Mouse (Mus musculus): Measurements from ENCODE around the gene Fam71e2. TPM values are rescaled to one million over a fixed set of nuclear protein-coding genes. Genes with fewer than 3 reads are reported as not detected.

The Fam71e2 gene
- total and polyA plus RNA-seq, 3 experiments, result 0.35 TPM; not detected in 2

DNA sequence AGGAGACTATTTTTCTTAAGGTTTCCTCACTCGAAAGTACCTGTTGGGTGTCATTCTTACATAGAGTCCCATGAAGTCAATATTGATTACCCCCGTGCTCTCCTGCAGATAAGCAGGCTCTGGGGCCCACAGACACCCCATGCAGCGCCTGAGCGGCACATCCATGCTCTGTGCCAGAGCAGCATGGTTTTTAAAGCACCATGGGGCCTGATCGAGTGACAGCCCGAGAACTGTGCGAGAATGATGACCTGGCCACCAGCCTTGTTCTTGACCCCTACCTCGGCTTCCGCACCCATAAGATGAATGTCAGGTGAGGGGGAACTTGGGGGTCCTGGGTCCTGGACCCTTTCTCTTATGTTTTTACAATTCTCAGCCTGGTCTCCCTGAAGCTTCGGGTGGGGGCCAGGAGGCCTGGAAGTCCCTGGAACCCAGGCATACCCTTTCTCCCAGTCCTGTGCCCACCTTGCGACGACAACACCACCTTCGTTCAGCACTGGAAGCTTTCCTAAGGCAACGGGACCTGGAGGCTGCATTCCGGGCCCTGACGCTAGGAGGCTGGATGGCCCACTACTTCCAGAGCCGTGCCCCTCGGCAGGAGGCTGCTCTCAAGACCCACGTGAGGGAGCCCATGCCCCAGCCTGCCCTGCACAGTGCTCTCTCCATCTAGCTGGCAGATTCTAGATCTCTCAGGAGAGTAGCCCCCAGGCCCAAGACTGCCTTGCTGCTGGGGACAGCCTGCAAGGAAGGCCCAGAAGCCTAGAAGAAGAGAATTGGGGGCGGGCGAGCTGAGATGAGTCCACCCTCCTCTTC lies 29.2 kb downstream of the Fam71e2 start:
- WGBS, result 89% methylated on average over 21 of the region's 21 CpGs
- TF ChIP-seq EP300 (IDR thresholded peaks at IDR 0.05; ENCODE audit: insufficient read depth, low read depth, low read length), result no peak
- no peak for TF ChIP-seq POLR2A (IDR thresholded peaks at IDR 0.05; ENCODE audit: insufficient read depth, low read depth, low read length)
- TF ChIP-seq CTCF (IDR thresholded peaks at IDR 0.05), result no peak
- Histone ChIP-seq H3K4me1 (ENCODE audit: control insufficient read depth, insufficient read depth, low read length) (peaks cover 3% of the 10 kb centered on the region; the same call in 1 of the 2 replicates), H3K4me3 (no peak overlapping the region), H3K27me3 (ENCODE audit: control insufficient read depth, insufficient read depth, low read length) (no peaks in the 10 kb centered on the region), H3K79me2 (replicated peaks; ENCODE audit: control insufficient read depth, insufficient read depth, low read length) (no peaks in the 10 kb centered on the region), H3K9ac (ENCODE audit: low read depth, low read length) (no peak overlapping the region), H3K36me3 (ENCODE audit: control insufficient read depth, insufficient read depth, low read length) (no peaks in the 10 kb centered on the region), H3K27ac (no peak overlapping the region; the same call in 1 of the 2 replicates)
- no peak for DNase-seq
- intact Hi-C loops (cut with DNase I), result loop anchor here (1.0 to 5.0 kb wide), 3 partner anchors 47 to 320 kb away; partner anchors contain the start of genes Ppp6r1, Tmem238 and U2af2

DNA sequence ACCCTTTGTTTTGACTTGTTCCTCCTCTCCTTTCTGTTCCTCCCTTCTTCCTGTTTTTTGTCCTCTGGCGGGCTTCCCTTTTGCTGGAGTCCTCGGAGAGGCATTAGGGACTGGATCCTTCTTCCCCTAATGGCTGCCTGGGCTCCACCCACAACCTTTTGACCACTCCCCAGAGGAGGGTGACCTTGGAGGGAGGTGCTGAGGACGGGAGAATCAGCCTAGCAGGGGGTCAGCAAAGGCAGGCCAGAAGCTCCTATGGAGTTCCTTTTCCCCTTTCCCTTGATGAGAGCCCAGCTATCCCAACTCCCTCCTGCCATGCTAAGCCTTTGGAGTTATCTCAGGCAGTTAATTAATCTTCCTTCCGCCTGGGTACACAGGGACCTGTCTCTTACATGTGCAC lies 30.0 kb downstream of the Fam71e2 start:
- H3K4me1 ChIP-seq (ENCODE audit: control insufficient read depth, insufficient read depth, low read length), result peaks cover 3% of the 10 kb centered on the region; the same call in 1 of the 2 replicates
- no peaks in the 10 kb centered on the region for H3K79me2 ChIP-seq (replicated peaks; ENCODE audit: control insufficient read depth, insufficient read depth, low read length)
- H3K36me3 ChIP-seq (ENCODE audit: control insufficient read depth, insufficient read depth, low read length), result no peaks in the 10 kb centered on the region
- H3K27me3 ChIP-seq (ENCODE audit: control insufficient read depth, insufficient read depth, low read length), result no peaks in the 10 kb centered on the region
- H3K4me3 ChIP-seq, result peak overlapping the region; percentile 81
- intact Hi-C loops (cut with DNase I), result loop anchor here (1.0 to 5.0 kb wide), 3 partner anchors 48 to 321 kb away; partner anchors contain the start of genes Ppp6r1, Tmem238 and U2af2
- peak; percentile 74 to 75 for DNase-seq
- peak overlapping the region; percentile 17; the same call in 1 of the 2 replicates for H3K9ac ChIP-seq (ENCODE audit: low read depth, low read length)
- TF ChIP-seq CTCF (IDR thresholded peaks at IDR 0.05), result no peak
- TF ChIP-seq POLR2A (IDR thresholded peaks at IDR 0.05; ENCODE audit: insufficient read depth, low read depth, low read length), result peak; percentile 48
- TF ChIP-seq EP300 (IDR thresholded peaks at IDR 0.05; ENCODE audit: insufficient read depth, low read depth, low read length), result no peak
- 8% methylated on average over 4 of the region's 4 CpGs for WGBS
- H3K27ac ChIP-seq, result peak overlapping the region; percentile 91

DNA sequence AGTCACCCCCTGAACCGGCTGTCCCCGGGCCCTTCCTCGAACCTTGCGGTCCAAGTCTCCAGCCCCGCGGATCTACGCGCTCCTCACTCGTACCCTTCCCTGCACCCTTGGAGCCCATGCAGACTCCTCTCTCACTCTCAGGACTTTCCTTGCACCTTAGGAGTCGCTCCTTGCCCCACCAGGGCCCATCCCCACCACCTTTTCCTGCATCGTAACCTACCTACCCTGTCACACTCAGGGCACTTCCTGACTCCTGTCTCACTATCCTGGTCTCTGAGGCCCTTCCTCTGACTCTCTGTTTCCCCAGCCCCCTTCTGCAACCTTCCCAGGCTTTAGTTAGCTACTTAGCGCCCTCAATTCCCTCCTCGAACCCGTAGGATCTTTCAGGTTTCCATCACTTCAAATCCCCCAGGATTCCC lies 30.8 kb downstream of the Fam71e2 start:
- Histone ChIP-seq H3K4me3 (peak overlapping the region; percentile 81), H3K36me3 (ENCODE audit: control insufficient read depth, insufficient read depth, low read length) (no peaks in the 10 kb centered on the region), H3K4me1 (ENCODE audit: control insufficient read depth, insufficient read depth, low read length) (peaks cover 3% of the 10 kb centered on the region; the same call in 1 of the 2 replicates), H3K9ac (ENCODE audit: low read depth, low read length) (peak overlapping the region; percentile 88), H3K79me2 (replicated peaks; ENCODE audit: control insufficient read depth, insufficient read depth, low read length) (no peaks in the 10 kb centered on the region), H3K27ac (peak overlapping the region; percentile 91), H3K27me3 (ENCODE audit: control insufficient read depth, insufficient read depth, low read length) (no peaks in the 10 kb centered on the region)
- 1% methylated on average over 14 of the region's 14 CpGs for WGBS
- no peak for TF ChIP-seq CTCF (IDR thresholded peaks at IDR 0.05)
- TF ChIP-seq EP300 (IDR thresholded peaks at IDR 0.05; ENCODE audit: insufficient read depth, low read depth, low read length), result no peak
- TF ChIP-seq POLR2A (IDR thresholded peaks at IDR 0.05; ENCODE audit: insufficient read depth, low read depth, low read length), result no peak
- no peak for DNase-seq
- intact Hi-C loops (cut with DNase I), result loop anchor here (2.0 to 5.0 kb wide), 2 partner anchors 48 to 322 kb away; partner anchors contain the start of genes Tmem238 and U2af2

DNA sequence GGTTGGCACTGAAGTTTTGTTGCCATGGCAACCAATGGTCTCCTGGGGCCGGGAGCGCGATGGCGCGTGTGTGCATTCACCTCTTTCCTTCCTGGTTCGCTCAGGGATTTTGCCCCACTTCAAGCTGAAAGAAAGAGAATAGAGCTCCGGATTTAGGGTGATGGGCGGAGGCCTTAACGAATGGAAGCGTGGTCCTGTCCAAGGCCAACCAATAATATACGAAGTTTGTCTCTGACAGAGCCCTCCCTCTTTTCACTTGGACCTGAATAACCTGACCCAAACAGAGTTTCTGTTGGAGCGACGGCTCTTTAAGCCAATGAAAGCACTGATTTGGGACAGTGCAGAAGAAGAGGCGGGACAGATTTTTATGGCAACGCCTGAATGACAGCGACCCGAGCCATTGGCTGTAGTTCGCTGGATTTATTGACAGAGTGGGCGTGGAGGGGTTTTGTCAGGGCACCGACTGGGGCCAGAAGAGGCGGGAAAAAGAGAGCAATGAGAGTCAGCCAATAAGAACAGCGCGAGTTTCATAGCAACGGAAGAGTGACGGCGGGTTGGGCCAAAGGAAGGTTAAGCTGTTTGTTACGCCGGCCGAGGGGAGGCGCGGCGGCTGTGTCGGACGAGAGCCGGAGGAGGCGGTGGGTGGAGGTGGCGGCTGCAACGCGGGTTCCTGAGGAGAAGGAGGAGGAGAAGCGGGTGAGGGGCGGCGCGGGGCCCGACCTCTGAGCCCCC lies 31.4 kb downstream of the Fam71e2 start, which contains the start of gene Kmt5c:
TSS of gene Kmt5c (plus strand) at position 572 of the 732 bp plus-strand sequence.
- intact Hi-C loops (cut with DNase I), result loop anchor here (1.0 to 5.0 kb wide), 4 partner anchors 49 to 323 kb away; partner anchors contain the start of genes Hspbp1, Isoc2a, Tmem238 and U2af2
- under 1% methylated on average over 39 of the region's 44 CpGs for WGBS
- Histone ChIP-seq H3K4me1 (ENCODE audit: control insufficient read depth, insufficient read depth, low read length) (peaks cover 3% of the 10 kb centered on the region; the same call in 1 of the 2 replicates), H3K36me3 (ENCODE audit: control insufficient read depth, insufficient read depth, low read length) (no peaks in the 10 kb centered on the region), H3K27me3 (ENCODE audit: control insufficient read depth, insufficient read depth, low read length) (no peaks in the 10 kb centered on the region), H3K4me3 (peak within 1 kb of the TSS; percentile 81), H3K9ac (ENCODE audit: low read depth, low read length) (peak within 1 kb of the TSS; percentile 88), H3K27ac (peak within 1 kb of the TSS; percentile 91), H3K79me2 (replicated peaks; ENCODE audit: control insufficient read depth, insufficient read depth, low read length) (no peaks in the 10 kb centered on the region)
- peak; percentile 56 for TF ChIP-seq CTCF (IDR thresholded peaks at IDR 0.05)
- peak; percentile 88 for TF ChIP-seq POLR2A (IDR thresholded peaks at IDR 0.05; ENCODE audit: insufficient read depth, low read depth, low read length)
- TF ChIP-seq EP300 (IDR thresholded peaks at IDR 0.05; ENCODE audit: insufficient read depth, low read depth, low read length), result 0 out of 2 replicates have a peak, but pooled peaks have one; percentile 32
- peak; percentile 94 to 99 for DNase-seq

DNA sequence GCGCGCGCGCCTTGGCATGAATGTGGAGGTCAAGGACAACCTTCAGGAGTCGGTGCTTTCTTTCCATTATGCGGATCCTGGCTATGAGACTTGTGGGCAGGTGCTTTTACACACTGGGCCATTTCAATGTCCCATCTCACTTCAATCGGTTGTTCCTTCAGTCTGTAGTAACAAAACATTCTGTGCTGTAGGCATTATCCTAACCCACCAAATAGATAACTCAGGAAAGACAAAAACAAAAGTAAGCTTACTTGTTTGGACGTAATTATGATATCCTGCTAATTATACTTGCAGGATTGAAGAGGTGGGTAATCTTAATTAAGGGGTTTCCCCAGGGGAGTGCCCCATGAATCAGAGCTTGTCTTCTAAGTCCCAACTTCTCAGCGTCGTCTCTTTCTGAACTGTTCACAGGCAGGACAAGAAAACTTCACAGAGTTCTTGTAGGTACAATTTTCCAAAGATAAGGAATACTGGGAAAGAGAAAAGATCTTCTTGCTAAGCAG lies 32.0 kb downstream of the Fam71e2 start:
- DNase-seq, result no peak
- TF ChIP-seq POLR2A (IDR thresholded peaks at IDR 0.05; ENCODE audit: insufficient read depth, low read depth, low read length), result no peak
- no peak for TF ChIP-seq CTCF (IDR thresholded peaks at IDR 0.05)
- no peak for TF ChIP-seq EP300 (IDR thresholded peaks at IDR 0.05; ENCODE audit: insufficient read depth, low read depth, low read length)
- 46% methylated on average over 10 of the region's 10 CpGs for WGBS
- intact Hi-C loops (cut with DNase I), result loop anchor here (1.0 to 5.0 kb wide), 2 partner anchors 54 to 138 kb away; partner anchors contain the start of genes Hspbp1 and Isoc2a
- Histone ChIP-seq H3K4me3 (peak overlapping the region; percentile 51), H3K36me3 (ENCODE audit: control insufficient read depth, insufficient read depth, low read length) (no peaks in the 10 kb centered on the region), H3K4me1 (ENCODE audit: control insufficient read depth, insufficient read depth, low read length) (peaks cover 3% of the 10 kb centered on the region; the same call in 1 of the 2 replicates), H3K27ac (peak overlapping the region; percentile 44), H3K27me3 (ENCODE audit: control insufficient read depth, insufficient read depth, low read length) (no peaks in the 10 kb centered on the region), H3K79me2 (replicated peaks; ENCODE audit: control insufficient read depth, insufficient read depth, low read length) (no peaks in the 10 kb centered on the region), H3K9ac (ENCODE audit: low read depth, low read length) (peak overlapping the region; percentile 27; the same call in 1 of the 2 replicates)

All from heart, adult 2 months (tissue).